Mouse (Mus musculus) T-cell, adult 2 months (primary cell): ENCODE measurements around the gene Vasp.

Experiments used
- DNase-seq: peaks from one replicate; pipeline ENCODE4 v3.0.0; 2022; ENCODE audit warnings: low spot score

Vasp gene

GRCm38 (mm10) chr7:19271238-19272172 lies at the start of gene Vasp:
Gene Vasp, minus strand, starts transcription at chr7:19271817.
- peak; percentile 80 for DNase-seq

GRCm38 (mm10) chr7:19320637-19321036 lies 49.0 kb upstream of the Vasp start:
- DNase-seq: no peak

- DNase-seq: peak; percentile 93
Measured at GRCm38 (mm10) chr7:19319906-19320305, 48.3 kb upstream of the Vasp start.

GRCm38 (mm10) chr7:19319458-19319857 lies 47.8 kb upstream of the Vasp start:
- DNase-seq: peak; percentile 68

GRCm38 (mm10) chr7:19318676-19319075 lies 47.1 kb upstream of the Vasp start:
- no peak for DNase-seq

GRCm38 (mm10) chr7:19318201-19318600 lies 46.6 kb upstream of the Vasp start:
- no peak for DNase-seq

- DNase-seq: no peak
Measured at GRCm38 (mm10) chr7:19316451-19317161, 45.0 kb upstream of the Vasp start.

GRCm38 (mm10) chr7:19314033-19314432 lies 42.4 kb upstream of the Vasp start:
- DNase-seq: no peak

GRCm38 (mm10) chr7:19311991-19312390 lies 40.4 kb upstream of the Vasp start:
- no peak for DNase-seq

GRCm38 (mm10) chr7:19309884-19310641 lies 38.4 kb upstream of the Vasp start, which contains the start of gene Fosb:
Gene Fosb, minus strand, starts transcription at chr7:19310051.
- peak; percentile 95 for DNase-seq

- DNase-seq: no peak
Measured at GRCm38 (mm10) chr7:19309278-19309883, 37.8 kb upstream of the Vasp start.

GRCm38 (mm10) chr7:19308454-19309277 lies 37.0 kb upstream of the Vasp start:
- DNase-seq: peak; percentile 95

- DNase-seq: peak; percentile 54
Measured at GRCm38 (mm10) chr7:19307739-19308453, 36.3 kb upstream of the Vasp start.

- no peak for DNase-seq
Measured at GRCm38 (mm10) chr7:19306819-19307738, 35.5 kb upstream of the Vasp start.

- DNase-seq: no peak
Measured at GRCm38 (mm10) chr7:19305796-19306765, 34.5 kb upstream of the Vasp start.

- no peak for DNase-seq
Measured at GRCm38 (mm10) chr7:19305413-19305735, 33.8 kb upstream of the Vasp start.

GRCm38 (mm10) chr7:19304501-19305412 lies 33.1 kb upstream of the Vasp start:
- no peak for DNase-seq
